Mouse (Mus musculus) cerebellum, postnatal 25 days (tissue): ENCODE measurements around the gene Casc1.
"Not testable (repeated sequence)": the region's sequence is repeated elsewhere in the genome, so short reads cannot be mapped to it uniquely, and the experiment has no call there.

Experiments
- DNase-seq, 2 experiments: peaks; one replicate each; pipeline ENCODE4 v3.0.0; 2021; ENCODE audit warnings: mixed read lengths in 2 of 2

Gene Casc1

DNA sequence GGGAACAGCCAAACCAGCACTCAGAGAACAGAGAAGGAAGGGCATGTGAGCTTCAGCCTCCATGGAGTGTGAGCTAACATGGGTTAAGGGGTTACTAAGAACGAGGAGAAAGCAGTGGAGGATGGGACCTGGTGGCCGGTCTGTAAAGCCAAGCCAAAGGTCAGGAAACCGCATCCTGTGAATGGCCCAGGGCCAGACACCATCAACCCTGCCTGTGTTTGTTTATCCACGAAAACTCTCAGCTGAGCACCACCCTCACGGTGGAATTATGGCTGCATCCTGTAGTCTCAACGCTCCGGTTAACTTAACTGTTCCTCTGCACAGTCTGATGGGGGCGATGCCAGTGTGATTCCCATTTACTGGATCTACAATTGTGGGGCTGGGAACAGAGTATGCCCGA is 75.0 kb downstream of the Casc1 start:
- DNase-seq = no peak

DNA sequence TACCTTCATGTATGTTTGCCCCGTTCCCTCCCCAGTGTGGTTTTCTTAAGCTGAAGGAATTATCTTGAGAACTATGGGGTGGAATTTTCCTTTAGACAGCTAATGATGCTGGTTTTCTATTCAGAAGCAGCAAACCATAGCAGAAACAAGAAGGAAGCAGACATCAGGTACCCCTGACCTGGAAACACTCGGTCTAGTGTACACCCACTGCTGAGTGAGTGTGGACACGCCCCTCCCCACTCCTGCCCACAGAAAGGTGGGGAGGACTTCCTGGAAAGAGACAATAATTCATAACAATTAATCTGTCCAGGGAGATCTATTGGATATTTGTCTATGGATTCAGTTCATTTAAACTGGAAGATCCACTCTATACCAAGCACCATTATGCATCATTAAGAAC is 75.5 kb downstream of the Casc1 start:
- no peak for DNase-seq

DNA sequence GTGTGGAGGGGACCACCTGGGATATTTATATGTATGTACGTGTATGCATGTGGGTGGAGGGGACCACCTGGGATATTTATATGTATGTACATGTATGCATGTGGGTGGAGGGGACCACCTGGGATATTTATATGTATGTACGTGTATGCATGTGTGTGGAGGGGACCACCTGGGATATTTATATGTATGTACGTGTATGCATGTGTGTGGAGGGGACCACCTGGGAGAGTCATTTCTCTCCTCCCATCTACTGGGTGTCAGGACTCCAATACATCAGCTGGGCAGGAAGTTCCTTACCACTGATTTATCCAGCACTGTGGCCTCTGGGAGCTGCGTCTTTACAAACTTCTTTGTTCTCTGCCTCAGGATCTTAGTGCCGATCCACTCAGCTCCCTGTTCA is 77.8 kb downstream of the Casc1 start:
- DNase-seq = not testable (repeated sequence)

DNA sequence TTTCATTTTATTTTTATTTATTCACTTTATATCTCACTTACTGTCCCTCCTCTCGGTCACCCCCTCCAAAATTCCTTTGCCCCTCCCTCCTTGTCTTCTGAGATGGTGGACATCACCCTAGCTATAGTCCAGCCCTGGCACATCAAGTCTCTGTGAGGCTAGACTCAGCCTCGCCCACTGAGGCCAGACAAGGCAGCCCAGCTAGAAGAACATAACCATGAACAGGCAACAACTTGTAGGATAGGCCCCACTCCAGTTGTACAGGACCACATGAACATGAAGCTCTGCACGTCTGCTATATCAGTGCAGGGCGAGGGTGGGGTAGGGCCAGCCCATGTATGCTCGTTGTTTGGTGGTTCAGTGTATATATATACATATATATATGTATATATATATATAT is 78.8 kb downstream of the Casc1 start:
- DNase-seq = no peak

DNA sequence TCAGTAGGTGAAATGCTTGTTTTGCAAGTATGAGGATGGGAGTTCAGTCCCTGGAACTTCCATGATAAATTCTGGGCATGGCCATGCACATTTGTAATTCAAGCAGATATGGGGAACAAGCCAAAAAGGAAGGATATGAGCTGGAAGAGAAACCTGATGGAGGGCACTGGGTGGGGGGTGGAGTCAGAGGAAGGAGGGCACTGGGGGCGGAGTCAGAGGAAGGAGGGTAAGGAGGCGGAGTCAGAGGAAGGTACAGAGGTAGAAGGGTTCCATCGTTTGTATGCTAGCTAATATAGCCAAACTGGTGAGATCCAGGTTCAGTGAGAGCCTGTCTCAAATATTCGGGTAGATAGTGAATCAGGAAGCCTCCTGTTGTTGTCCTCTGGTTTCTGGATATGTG is 81.2 kb downstream of the Casc1 start:
- DNase-seq = no peak

DNA sequence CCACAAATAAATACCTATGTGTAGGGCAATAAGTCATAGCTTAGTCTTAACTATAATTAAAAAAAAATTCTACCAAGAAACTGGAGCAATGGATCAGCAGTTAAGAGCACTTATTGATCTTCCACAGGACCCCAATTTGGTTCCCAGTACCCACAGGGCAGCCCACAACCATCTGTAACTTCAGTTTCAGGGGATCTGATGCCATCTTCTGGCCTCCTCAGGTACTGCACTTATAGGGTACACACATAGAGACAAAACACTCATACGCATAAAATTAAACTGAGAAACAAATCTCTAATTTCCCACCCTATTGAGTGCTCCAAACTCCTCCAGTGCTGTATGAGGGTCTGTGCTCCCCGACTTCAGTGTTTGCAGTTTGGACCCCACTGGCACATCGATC is 83.2 kb downstream of the Casc1 start:
- DNase-seq = no peak

DNA sequence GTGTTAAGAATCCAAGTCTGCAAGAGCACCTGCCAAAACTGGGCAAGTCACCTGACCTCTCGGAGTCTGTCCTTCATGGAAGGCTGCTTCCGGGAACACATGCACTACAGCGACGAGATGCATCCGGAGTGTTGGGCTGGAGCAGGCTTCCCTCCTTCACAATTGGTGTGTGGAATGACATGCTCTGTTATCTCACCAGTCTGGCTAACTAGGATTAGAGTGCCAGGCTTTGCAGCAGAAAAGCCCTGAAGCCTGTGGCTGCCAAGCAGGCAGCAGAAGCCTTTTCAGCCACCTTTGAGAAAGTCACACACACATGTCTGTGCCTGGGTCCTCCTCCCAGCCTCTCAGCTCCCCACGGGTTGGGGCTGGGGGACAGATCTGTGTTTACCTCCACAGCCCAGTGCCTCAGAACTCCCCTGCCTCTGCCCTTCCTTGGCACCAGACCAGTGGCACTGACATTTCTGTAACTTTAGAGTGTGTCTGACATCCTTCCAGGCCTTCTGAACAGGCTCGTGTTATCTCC is 85.2 kb downstream of the Casc1 start:
- DNase-seq = peak; percentile 15 to 16
